Mouse (Mus musculus) small intestine, adult 2 months (tissue): ENCODE data around the gene Plau.

Source experiments
- CTCF ChIP-seq: fragments of 200-500 bp; IDR thresholded peaks from 2 replicates; pipeline ENCODE4 v1.5.1; 2012; ENCODE audit warnings: low read depth, mild to moderate bottlenecking, control low read depth, inconsistent platforms, low read length, moderate library complexity, mixed read lengths; ENCODE audit not compliant: insufficient replicate concordance, insufficient read length; ENCODE audit errors: extremely low read depth
- POLR2A ChIP-seq: fragments of 200-500 bp; IDR thresholded peaks from 2 replicates; pipeline ENCODE4 v1.6.1; 2012; ENCODE audit warnings: low read depth, mild to moderate bottlenecking, control low read depth, inconsistent platforms, low read length, moderate library complexity

DNA sequence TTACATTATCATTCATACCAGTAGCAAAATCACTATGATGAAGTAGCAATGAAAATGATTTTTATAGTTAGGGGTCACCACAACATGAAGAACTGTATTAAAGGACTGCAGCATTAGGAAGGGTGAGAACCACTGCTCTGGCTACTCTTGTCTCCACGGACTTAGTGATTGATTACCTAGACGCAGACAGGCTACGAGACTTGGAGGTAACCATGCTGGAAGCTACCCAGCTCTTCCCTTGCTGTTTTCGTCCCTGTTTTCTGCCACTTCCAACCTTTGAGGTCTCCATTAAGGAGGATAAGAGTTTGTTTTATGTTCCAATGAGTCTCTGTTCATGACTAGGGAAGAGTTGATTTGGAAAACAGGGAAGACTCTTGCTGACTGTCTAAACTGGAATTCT lies 27.7 kb downstream of the Plau start:
- TF ChIP-seq POLR2A (no peak), CTCF (no peak)
